In the genomic region with DNA sequence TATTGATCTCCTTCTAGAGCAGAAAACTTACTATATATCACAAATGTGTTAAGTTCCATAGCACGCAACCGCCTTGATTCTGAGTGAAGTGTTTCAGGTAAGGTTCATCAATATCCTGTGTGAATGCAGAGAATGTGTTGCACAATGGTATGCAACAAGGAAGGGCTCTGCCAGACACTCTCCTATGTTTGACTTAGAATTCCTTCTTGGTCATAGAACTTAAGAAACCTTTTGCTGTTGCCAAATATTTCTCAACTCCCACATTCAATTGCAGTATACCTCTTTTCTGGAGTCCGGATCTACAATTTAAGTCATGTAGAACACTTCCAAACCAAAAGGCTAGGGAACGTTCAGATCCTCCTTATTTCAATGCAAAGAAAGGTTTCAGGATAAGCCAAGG, we compare ENCODE assay signal across 25 mouse cellular contexts. TPM values are rescaled to one million over a fixed set of nuclear protein-coding genes. Genes with fewer than 3 reads are reported as not detected.
"Had no signal": no experiment of that assay in that cellular context is flagged by ENCODE, and none has a peak within 500 bp of the region (broad histone marks: within the 10 kb centered on the region; RNA-seq: fewer than 3 reads in every experiment).

No protein-coding gene starts in this region.

- ATAC-seq: hindbrain, embryonic 16.5 days; inflammation-experienced regulatory T-cells, adult 6 months; intestine, embryonic 15.5 days; intestine, postnatal 0 days had no signal

- H3K4me2 ChIP-seq: heart, embryonic 12.5 days; hindbrain, embryonic 12.5 days; hindbrain, embryonic 14.5 days; intestine, embryonic 15.5 days; limb, embryonic 12.5 days had no signal

- H3K36me3 ChIP-seq: heart, embryonic 10.5 days; heart, embryonic 12.5 days; hindbrain, embryonic 10.5 days; hindbrain, embryonic 12.5 days; intestine, embryonic 15.5 days; limb, embryonic 10.5 days; limb, embryonic 12.5 days had no signal

- H3K4me1 ChIP-seq: heart, embryonic 10.5 days; heart, embryonic 12.5 days; hindbrain, embryonic 10.5 days; hindbrain, embryonic 12.5 days; intestine, embryonic 15.5 days; limb, embryonic 10.5 days; limb, embryonic 12.5 days had no signal

- H3K9ac ChIP-seq: heart, embryonic 12.5 days; hindbrain, embryonic 12.5 days; hindbrain, embryonic 14.5 days; intestine, embryonic 15.5 days; limb, embryonic 12.5 days had no signal

- H3K4me3 ChIP-seq: gastrocnemius, adult 2 months; heart, embryonic 10.5 days; heart, embryonic 12.5 days; hindbrain, embryonic 10.5 days; hindbrain, embryonic 12.5 days; intestine, embryonic 15.5 days; layer of hippocampus, adult 2 months; left cerebral cortex, adult 2 months; limb, embryonic 10.5 days; limb, embryonic 12.5 days had no signal

- DNase-seq: gastrocnemius, adult 2 months; gastrocnemius, postnatal 10 days; gastrocnemius, postnatal 25 days; heart, adult 18-20 months; heart, postnatal 10 days; heart, postnatal 4 days; kidney, adult 18-20 months; kidney, adult 8-10 months; kidney, postnatal 10 days; kidney, postnatal 25 days; kidney, postnatal 4 days had no signal

- H3K27me3 ChIP-seq: heart, embryonic 12.5 days; hindbrain, embryonic 12.5 days; intestine, embryonic 15.5 days; limb, embryonic 12.5 days had no signal

- H3K27ac ChIP-seq: gastrocnemius, adult 2 months; heart, embryonic 10.5 days; hindbrain, embryonic 10.5 days; hindbrain, embryonic 12.5 days; hindbrain, embryonic 14.5 days; intestine, embryonic 15.5 days; layer of hippocampus, adult 2 months; left cerebral cortex, adult 2 months; limb, embryonic 10.5 days; limb, embryonic 12.5 days had no signal

- H3K9me3 ChIP-seq: heart, embryonic 10.5 days; heart, embryonic 12.5 days; hindbrain, embryonic 10.5 days; hindbrain, embryonic 12.5 days; intestine, embryonic 15.5 days; limb, embryonic 10.5 days; limb, embryonic 12.5 days had no signal

RNA-seq across cellular contexts. Expression of a gene that starts 22.8 kb away (rescaled TPM):
- polyA plus RNA-seq: hindbrain, embryonic 10.5 days; hindbrain, embryonic 12.5 days; hindbrain, embryonic 14.5 days; hindbrain, embryonic 16.5 days; inflammation-experienced regulatory T-cells, adult 6 months; intestine, postnatal 0 days; kidney, embryonic 14.5 days; limb, embryonic 10.5 days had no signal
